Mouse (Mus musculus) R1 (cell line): Measurements from ENCODE around the gene Bcam.
"Not testable (repeated sequence)": the region's sequence is repeated elsewhere in the genome, so short reads cannot be mapped to it uniquely, and the experiment has no call there.

Source experiments
- DNase-seq: peaks from one replicate; pipeline ENCODE4 v3.0.0-alpha.2; 2018; ENCODE audit warnings: low read depth, low spot score

The Bcam gene

DNA sequence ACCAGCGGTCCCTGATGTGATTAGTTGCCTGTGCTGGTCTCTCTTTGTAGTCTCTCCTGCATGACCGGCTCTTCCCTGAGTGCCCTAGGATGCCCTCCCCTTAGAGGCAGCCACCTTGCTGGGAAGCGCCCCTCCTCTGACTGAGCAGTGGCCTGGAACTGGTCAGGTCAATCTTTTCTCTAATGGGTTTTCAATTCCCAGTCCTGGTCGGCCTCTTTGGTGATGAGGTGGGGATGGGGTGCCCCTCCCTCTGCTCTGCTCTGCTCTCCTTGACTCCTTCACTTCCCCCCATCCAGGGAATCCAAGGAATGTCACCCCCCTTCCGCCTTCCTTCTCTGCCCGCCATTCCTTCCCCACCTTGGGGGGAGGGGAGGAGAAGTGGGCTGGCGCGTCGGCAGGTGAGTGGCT is at the start of gene Bcam:
Bcam (minus strand) TSS at position 33 of the 408 bp plus-strand sequence.
- peak; percentile 99 for DNase-seq

DNA sequence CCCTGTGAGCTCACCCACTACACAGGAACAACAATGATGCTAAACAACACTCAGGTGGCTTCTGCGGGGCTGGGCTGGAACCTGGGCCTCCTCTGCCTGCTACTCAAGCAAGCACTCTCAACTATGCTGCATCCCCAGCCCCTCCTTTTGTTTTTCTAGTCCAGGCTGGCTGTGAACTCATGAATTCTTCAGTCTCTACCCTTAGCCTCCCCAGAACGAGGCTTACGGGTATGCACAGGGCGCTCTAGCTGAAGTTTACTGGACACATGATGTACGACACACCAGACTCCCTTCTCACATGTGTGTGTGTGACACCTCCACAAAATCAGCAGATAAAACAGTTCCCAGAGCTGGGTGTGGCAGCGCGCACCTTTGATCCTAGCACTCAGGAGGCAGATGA is 48.1 kb upstream of the Bcam start:
- no peak for DNase-seq

DNA sequence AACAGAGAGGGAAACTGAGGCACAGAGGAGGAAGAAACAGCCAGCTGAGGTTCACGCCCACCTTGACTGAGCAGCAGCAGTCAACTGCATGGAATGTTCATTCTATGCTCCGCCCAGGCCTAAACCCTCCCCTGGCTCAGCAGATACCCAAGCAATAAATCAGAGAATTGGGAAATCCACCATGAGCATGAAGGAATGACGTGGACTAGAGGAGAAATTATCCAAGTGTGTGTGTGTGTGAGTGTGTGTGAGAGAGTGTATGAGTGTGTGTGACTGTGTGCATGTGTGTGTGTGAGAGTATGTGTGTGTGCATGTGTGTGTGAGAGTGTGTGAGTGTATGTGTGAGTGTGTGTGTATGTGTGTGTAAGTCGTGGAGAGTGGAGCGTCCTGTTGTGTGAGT is 47.6 kb upstream of the Bcam start:
- peak; percentile 58 for DNase-seq

DNA sequence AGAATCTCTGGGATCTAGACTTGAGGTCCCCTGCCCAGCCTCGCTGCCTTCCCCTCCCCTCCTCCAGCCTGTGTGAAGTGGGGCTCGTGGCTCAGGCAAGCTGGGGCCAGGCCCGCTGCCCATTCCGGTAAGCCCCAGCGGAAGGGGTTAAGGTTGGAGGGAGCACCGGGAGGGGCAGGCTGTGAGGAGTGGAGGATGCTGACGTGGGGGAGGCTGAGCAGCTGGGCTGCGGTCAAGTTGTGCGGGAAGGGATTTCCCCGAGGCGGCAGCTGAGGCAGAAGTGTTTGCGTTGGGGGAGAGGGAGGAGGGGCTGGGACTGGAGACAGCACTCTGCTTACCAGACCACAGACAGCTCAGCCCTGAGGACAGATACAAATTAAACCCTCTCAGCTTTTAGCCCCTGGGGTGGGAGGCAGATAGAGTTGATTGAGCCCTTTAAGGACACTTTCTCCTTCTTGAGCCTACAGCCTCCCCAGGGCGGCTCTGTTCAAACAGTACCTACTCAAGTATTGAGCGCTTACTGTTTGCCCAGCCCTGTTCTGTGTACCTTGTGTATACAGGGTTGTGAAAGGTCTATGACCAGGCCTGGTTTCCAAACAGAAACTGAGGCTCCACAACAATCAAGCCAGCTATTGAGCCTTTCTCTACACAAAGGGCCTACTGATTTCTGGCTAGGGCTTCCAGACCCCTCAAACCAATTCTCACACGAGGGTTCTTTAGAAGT is 46.7 kb upstream of the Bcam start:
- peak; percentile 90 for DNase-seq

- peak; percentile 99 for DNase-seq
These were observed 45.5 kb upstream of the Bcam start for GRCm38 (mm10) chr7:19816224-19816771.

- DNase-seq, result peak; percentile 98
These were observed 44.7 kb upstream of the Bcam start for GRCm38 (mm10) chr7:19815296-19816223.

DNA sequence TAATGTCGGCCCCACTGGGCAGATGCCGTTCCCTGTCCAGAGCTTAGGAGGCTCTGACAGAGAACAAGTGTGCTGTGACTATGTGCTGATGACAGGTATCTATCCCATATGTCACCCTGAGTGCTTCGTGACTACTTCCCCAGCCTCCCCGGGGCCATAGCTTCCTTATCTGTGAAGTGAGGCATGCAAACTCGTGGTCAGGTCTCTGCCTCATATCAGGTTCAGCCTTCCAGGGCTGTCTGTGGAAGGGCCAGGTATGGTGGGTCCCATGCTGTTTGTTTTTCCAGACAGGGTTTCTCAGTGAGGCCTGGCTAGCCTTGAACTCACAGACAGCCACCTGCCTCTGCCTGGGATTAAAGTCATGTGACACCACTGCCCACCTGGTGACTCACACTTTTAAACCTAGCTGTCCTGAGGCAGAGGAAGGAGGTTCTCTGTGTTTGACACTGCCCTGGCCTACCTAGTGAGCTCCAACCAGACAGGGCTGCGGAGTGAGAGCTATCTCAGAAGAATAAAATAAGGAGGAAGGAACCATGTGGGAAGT is 42.8 kb upstream of the Bcam start:
- DNase-seq, result no peak

DNA sequence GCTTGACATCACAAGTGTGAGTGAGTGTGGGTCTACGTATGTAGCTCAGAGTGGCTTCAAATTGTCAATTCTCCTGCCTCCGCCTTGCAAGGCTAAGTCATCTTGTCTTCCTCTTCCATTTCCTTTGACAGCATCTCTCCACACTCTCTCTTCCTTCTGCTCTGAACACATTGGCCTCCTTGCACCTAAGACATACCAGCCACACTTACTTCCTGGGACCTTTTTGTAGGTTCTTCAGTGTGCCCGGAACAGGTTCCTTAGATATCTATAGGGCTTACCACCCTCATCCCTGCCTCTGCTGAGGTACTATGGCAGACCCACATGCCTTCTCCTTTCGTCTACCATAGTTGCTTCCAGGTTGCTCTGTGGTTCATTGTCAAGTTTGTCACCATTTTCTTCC is 42.3 kb upstream of the Bcam start:
- no peak for DNase-seq

DNA sequence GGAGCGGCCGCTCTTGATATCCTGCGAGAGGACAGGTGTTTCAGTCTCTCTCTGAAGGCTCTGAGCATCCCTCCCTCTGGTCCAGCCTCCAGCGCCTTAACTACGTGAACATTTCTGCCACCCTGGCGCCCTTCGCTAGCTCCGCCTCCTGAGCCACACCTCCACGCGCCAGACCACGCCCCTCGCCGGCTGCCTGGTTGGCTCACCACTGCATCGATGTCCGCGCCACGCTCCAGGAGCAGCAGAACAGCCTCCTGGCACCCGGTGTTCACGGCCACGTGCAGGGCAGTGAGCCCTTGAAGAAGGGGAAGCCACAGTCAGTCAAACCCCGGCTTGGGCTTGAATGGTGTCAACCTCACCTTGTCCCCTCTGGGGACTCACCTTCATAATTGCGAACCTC is 40.3 kb upstream of the Bcam start:
- peak; percentile 74 for DNase-seq

DNA sequence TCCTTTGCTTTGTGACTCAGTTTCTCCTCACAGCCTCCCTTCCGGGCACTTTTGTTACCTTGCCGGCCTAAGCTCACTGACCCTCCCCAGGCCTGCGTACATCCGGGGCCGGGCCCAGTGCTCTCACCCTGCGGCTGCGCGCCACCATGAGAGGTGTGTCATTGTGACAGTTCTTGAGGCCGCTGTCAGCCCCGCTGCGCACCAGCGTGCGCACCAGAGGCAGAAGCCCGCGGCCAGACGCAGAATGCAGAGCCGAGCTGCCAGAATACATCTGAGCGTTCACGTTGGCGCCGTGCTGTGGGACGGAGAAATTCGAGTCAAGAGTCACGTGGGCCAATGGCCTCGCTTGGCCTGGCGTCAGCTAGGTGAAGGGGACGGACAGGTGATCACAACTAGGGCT is 38.6 kb upstream of the Bcam start:
- DNase-seq, result peak; percentile 69

GRCm38 (mm10) chr7:19806356-19806969 is 35.6 kb upstream of the Bcam start:
- DNase-seq, result no peak

- peak; percentile 70 for DNase-seq
These were observed 32.2 kb upstream of the Bcam start for GRCm38 (mm10) chr7:19802995-19803394.

DNA sequence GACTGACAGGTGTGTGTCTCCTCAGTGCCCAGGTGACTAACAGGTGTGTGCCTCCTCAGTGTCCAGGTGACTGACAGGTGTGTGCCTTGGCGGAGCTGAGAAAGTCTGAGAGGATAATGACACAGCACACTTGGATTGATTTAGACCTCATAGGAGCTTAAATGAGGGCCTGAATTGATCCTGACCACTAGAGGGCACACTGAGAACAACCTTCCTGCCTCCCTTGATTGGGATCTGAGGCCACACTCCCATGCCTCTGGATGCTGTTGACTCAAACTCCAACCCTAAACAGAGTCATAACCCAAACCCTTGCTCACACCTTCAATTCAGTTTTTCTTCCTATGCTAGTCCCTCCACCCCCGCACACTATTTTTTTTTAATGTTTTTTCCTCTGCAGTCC is 29.9 kb upstream of the Bcam start:
- peak; percentile 84 for DNase-seq

- DNase-seq, result peak; percentile 92
These were observed 26.1 kb upstream of the Bcam start, which contains the start of gene Cblc for GRCm38 (mm10) chr7:19796697-19797588. TSS of gene Cblc (minus strand) at chr7:19796809.

- no peak for DNase-seq
These were observed 25.4 kb upstream of the Bcam start for GRCm38 (mm10) chr7:19796254-19796653.

- DNase-seq, result no peak
These were observed 24.4 kb upstream of the Bcam start for GRCm38 (mm10) chr7:19795236-19795635.

- DNase-seq, result no peak
These were observed 22.1 kb upstream of the Bcam start for GRCm38 (mm10) chr7:19792701-19793630.

GRCm38 (mm10) chr7:19791504-19791903 is 20.7 kb upstream of the Bcam start:
- not testable (repeated sequence) for DNase-seq

GRCm38 (mm10) chr7:19789904-19790347 is 19.1 kb upstream of the Bcam start:
- peak; percentile 87 for DNase-seq
